Mouse (Mus musculus) mature B cell (primary cell): Measurements from ENCODE around the gene Htr7.

Experiments used
- in situ Hi-C: fragments of 300-500 bp; cut with MboI; formaldehyde crosslinking; loops from 2 replicates; pipeline ENCODE4 v1.14.3; 2019

The Htr7 gene

DNA sequence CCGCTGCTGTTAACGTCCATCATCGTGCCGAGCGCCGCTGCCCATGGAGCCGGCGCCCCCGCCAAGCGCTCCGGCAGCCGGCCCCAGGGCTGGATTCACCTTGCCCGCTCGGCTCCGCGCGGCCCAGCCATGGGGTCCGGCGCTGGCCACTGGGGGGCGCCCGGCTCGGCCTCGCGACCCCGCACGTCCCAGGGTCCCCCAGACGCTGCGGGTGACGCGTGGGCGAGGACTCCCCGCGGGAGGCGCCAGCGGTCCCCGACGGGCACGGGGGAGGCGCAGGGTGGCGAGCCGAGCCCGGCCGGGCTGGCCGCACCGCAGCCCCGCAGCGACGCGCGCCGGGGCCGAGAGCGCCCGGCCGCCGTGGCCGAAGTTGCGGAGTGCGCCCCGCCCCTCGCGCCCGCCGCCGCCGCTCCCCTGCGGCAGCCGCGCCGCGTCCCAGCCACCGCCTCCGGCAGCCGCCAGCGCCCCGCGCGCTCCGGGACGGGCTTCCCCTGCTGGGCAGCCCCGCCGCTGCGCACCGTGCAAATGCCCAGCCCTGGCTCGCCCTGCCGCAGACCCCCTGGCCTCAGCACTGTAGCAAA, at the start of gene Htr7:
TSS of gene Htr7 (minus strand) at position 277 of the 581 bp plus-strand sequence.
- in situ Hi-C loops = no loop called here

DNA sequence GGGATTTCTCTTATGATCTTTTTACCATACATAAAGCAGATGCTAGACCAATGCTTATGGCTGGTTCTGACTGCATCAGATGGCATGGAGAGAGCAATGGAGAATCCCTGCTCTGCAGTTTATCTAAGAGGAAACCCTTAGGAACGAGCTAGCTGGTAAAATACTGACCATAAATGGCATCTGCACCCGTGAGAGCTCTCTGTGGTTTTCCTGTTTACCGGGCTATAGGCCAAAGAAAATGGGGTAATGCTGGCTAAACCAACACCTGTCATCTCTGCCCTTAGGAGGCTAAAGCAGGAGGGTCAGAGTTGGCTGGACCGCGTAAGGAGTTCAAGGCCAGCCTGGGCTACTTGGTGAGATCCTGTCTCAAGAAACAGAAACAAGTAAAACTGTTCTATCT, 46.6 kb upstream of the Htr7 start:
- in situ Hi-C loops = no loop called here

DNA sequence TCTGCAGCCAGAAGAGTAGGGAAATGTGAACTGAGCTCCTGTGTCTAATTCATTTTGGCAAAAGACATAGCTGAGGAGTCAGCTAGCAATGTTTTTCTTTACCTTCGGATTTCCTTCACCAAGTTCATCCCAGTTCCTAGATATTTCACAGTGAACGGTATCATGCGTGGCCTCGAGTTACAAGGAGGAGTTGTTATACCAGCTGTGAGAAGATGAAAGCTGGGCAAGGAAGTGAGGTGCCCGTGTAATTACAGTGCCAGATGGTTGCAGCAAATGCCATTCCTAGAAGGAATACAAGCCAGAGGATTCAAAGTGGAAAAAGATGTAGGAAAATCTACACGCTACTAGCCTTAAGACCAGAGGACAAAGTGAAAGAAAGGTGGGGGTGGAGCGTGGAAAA, 41.6 kb upstream of the Htr7 start:
- in situ Hi-C loops = no loop called here

DNA sequence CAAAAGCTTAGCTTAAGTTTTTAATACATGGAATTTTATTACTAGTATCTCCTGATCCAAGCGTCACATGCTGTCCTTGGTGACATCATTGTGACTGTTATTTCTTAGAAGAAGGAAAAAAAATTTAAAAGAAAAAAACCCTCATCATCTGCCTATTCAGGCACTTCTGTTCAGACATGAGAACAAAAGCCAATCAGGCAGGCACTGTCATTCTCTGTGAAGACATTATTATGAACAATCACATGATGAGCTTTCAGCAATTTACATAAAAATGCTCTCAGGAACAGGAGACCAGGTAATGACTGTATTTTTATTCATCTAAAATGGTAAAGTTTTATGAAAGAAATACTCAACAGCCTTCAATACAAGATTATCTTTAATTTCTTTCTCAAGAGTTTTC, 41.0 kb upstream of the Htr7 start:
- in situ Hi-C loops = no loop called here

DNA sequence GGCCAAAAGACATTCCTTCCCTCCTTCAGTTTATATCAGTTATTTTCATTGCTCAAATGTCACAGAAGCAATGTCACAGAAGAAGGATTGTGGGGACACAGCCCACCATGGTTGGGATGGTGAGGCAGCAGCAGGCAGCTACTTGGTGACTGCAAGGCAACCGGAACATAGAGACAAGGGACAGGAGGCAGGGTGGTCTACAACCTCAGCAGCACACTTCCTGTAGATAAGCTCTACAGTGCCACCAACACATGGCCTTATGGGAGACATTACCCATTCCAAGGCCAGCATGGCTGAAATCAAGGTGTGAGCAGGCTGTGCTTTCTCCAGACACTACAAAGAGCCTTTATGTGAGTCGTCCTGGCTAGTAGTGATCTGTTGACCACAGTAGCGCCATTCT, 39.9 kb upstream of the Htr7 start:
- in situ Hi-C loops = no loop called here

DNA sequence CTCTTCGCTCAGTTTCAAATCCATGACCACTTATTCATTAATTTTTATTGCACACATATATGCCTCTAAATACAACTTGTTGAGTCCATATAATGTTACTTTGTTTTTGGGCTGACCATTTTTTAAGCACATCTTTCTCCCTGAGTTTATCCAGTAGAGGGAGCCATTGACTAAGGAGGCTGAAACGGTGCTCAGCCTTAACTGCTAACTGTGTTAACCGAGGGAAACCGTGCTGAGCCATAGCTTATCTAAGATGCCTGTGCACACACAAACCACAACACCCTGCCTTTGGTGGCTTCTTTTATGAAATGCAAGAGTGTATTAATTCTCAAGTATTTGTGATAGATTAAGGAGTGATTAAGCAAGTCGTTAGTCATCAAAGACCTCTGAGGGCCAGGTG, 33.5 kb upstream of the Htr7 start:
- in situ Hi-C loops = no loop called here

DNA sequence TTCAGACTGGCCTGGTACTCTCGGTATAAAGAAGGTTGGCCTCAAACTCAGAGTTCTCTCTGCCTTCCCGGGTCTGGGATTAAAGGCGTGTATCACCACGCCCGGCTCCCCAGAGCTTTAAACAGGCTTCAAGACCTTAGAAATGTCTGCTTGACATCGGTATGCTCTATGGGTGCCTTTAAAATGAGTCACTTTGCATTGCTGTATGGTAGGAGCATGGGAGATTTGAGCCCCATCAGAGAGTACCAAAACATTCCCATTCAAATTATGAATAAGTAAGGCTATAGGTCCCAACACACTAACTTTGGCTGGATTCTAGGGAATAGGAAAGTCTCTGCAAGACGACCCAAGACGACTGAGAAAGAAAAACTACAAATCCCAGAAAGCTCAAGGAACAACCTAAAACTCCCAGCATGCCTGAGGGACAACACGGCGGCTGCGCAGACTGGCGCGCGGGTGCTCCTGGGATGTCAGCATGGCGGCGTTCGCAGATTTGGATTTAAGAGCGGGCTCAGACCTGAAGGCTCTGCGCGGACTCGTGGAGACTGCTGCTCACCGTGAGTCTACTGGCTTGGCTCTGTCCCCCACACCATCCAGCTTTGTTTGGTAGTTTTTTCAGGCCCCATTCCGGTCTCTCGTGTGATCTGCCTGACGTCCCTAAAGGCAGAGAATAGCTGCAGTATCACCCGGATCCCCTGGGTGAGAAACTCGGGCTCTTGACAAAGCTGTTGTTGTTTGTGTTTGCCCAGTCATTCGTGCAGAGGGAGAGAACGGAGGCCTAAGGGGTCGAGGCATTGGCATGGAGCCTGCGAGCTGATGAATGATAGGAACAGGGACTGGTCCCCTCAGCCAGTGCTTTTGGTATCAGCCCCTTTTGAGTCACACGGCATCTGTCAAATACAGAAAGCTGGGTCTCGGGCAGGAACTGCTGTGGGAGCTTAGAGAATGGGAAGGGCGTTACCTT, 26.2 kb upstream of the Htr7 start, which contains the start of gene Rpp30:
TSS of gene Rpp30 (plus strand) at position 455 of the 964 bp plus-strand sequence.
- in situ Hi-C loops = no loop called here

DNA sequence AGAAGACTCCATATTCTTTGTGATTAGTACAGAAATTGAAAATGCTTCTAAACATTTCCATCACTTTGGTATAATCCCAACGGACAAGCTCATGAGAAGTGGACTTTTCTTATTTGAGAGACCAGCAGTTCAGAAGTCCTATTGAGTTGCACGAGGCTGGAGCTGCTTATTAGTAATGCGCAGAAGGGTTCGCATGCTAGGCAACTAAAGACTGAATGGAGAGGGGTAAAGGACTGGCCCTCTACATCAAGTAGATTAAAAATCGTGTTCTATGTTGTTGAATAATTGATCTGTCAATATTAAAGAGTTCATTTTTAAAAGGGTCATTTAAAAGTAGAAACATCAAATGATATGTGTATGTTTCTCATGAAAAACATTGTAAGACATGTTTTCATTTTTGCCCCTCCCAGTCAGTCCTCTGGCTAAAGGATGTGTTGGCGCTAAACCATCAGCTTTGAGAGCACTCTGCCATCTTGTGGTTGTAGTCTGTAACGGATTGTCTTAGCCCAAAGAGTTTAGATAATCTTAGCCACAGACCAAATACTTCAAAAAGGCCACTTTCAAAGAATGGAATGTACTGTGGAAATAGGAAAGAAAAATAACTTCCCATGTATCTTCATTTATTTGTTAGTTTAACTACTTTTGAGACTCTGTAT, 25.4 kb upstream of the Htr7 start:
- in situ Hi-C loops = no loop called here

DNA sequence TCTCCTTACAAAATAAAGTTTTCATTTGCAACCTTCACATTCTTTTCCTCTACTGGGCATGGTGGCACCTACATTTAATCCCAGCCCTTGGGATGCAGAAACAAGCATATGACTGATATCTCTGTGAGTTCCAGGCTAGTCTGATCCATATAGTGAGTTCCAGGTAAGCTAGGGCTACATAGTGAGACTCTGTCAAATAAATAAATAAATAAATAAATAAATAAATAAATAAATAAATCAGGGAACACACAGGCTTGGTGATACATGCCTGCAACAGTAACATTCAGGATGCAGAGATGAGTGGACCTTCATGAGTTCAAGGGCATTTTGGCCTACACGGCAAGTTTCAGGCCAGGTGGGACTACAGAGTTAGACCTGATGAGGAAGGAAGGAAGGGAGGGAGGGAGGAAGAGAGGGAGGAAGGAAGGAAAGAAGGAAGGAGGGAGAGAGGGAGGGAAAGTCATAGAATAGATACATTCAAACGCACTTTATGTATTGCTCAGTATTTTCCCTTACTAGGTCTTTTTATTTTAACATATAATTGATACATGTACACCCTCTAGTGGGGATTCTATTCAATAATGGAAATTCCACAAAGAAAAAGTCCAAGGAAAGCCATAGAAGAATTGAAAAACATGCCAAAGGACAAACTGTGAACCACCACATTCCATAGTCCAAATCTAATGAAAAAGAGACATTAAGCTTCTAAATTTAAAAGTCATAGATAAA, 5.7 kb upstream of the Htr7 start:
- in situ Hi-C loops = no loop called here

DNA sequence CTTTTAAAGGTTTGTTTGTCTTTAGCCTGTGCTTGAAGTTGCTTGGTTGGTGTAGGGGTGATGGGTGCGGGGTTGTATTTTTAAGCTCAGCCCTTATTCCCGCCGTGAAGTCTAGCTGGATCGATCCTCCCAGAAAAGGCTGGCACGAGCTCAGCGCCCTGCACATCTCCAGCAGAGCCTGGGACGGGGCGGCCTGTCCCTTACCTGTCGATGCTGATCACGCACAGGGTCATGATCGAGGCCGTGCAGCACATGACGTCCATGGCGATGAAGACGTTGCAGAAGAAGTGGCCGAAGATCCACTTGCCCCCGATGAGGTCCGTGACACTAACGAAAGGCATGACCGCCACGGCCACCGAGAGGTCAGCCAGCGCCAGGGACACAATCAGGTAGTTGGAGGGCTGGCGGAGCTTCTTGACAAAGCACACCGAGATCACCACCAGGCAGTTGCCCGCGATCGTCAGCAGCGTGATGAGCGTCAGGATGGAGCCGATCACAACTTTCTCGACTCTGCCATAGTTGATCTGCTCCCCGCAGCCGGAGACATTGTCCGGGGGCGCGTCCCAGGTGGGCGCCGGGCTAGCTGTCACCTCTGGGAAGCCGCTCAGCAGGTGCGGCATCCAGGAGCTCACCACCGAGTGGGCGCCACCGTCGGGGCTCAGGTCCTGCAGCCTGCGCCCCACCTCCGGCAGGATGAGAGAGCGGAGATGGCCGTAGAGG, 645 bp downstream of the Htr7 start:
- in situ Hi-C loops = no loop called here

DNA sequence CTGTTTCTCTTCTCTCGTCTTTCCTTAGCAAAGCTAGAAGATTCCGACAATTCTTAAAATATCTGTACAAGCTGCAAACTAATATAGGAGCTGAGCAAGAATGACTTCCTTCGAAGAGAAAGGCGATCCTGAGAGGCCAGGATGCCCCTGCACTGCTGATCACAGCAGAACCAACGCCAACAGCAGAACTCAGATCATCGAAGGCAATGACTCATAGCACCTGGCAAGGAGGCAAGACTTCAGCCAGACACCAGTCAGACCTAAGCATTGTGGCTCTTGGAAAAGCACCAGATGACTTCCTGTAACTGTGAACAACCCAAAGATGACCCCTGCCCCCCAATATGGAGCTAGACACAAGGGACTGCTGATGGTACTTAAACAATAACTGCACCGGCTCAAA, 11.3 kb downstream of the Htr7 start:
- in situ Hi-C loops = no loop called here

DNA sequence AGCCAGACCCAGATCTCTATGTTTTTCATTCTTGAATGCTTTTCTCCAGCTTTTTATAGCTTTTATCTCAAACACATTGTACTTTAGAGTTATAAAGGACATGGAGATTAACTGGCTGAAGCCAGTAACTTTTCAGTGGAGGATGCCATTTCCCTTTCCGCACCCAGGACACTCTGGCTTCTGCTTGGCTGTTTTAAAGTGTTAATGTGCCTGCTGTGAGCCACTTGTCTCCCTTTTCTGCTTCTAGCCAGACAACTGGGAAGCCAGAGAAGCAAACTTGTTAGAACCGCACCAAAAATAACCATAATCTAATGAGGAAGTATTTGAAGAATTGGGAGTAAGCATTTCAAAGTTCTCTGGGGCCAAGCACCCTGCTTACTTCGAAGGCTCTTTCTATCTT, 42.5 kb downstream of the Htr7 start:
- in situ Hi-C loops = no loop called here

DNA sequence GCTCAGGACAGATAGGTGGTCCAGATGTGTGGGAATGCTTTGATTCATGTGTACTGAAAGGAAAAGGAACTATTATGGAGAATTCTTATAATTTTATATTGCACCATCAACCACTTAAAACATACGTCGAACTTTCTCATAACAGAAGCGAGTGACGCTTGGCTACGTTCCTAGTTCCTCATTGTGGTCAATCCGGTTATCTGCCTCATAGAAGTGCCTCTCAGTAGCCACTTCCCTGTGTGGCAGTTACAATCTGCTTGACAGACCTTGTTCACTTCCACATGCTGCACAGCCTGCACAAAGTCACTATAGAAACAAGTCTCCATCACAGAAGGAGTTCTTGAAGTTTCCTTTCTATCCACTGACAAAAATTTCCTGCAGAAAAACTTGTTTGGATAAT, 51.0 kb downstream of the Htr7 start:
- in situ Hi-C loops = no loop called here

DNA sequence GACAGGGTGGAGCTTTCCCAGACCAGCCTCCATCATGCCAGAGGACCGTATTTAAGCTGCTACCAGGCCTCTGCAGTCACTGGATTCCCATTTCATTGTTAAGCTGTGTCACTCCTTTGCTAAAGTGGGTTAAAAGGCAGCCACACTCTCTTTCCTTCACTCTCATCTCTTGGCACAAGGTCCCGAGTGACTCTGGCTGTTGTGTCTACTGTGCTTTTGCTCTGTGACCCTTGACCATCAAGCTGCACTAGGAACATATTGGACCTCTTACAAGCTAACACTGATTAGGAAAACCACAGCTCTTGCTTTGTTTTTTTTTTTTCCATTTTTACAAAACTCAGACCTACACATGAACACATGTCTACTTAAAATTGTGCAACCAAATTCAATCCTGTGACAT, 52.3 kb downstream of the Htr7 start:
- in situ Hi-C loops = no loop called here

DNA sequence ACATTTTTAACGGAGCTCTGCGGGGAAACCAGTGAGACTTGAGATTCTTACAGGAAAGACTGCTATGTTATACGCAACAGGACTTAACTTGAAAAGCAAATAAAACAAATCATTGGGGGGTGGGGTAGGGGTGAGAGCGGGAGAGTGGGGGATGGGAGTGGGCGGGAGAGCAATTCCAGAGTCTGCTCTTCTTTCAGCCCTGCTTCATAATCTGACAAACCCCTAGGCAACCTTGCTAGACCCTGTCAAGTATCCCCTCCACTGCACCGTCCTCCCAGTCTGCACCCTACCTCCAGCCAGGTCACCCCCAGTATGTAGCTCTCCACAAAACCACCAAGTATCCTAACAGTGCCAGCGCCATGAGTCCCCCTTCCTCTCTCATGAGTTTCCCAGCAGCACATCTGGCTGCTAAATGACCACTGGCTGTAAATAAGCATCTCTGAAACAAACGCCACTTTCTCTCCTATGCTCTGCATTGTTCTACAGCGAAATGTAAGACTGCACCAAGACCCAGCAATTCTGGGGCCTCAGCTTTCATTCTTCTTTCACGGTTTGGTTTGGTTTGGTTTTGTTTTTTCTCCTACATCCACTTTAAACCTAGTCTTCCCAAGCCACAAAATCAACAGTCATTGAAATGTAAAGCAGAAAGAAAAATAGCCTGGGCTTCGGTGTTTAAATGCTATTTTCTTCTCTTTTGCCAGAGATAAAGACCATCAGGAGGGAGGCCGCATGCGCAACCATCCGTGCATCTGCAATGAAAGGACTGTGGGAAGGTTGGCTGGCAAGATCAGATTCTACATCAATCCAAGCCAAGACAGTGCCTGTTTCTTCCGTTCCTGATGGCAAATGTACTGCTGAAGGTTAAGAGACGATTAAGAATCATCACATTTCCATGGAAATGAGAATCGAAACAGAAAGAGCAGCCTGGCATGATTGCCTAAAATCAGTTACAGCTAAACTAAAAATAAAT, 54.5 kb downstream of the Htr7 start:
- in situ Hi-C loops = no loop called here

DNA sequence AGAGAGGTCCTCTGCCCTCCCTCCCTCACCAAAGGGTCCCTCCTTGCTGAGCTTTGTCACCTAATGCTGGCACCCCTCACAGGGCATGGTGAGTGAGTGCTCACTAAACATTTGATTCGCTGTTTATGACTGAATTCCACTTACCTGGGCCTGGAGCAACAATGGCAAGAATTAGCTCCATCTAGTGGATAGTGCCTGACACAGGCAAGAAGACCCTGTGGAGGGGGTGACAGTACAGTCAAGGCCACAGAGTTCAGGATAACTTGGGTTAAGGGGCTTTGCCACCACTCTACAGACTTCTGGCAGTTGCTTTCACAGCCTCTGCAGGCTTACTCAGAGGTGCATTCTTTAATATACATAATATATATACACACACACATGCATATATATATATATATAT, 55.8 kb downstream of the Htr7 start:
- in situ Hi-C loops = no loop called here

DNA sequence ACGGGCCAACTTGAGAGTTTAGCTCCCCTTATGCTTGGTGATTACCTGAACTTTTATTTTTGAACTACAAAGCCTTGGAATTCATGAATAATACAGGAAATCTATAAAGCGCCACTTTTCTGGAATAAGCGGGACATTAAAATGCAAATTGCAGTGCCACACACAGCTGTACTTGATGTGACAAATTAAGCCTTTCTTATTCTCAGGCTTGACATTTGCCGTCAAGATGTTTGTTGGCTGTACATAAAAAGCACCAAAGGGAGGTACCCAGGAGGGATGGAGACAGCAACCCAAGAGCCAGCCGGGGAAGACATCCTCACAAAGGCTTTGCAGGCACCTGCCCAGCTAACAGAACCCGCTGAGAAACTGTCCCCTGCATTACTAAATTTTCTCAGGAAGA, 56.4 kb downstream of the Htr7 start:
- in situ Hi-C loops = no loop called here

DNA sequence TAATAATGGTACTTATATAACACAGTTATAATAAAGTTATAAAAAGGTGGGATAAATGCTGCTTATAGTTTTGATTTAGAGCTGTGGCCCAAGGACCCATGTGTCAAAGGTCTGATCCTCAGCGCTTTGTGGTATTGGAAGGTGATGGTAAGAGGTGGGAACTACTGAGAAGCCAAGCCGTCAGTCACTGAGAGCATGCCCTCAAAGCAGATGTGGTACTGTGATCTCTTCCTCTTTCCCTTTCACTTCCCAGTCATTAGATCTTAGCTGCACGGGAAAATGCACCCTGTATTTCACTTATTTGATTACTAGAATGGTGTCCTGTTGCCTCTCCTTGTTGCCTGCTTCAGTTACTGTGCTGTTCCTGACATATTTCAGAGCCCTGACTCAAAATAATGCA, 59.9 kb downstream of the Htr7 start:
- in situ Hi-C loops = no loop called here

DNA sequence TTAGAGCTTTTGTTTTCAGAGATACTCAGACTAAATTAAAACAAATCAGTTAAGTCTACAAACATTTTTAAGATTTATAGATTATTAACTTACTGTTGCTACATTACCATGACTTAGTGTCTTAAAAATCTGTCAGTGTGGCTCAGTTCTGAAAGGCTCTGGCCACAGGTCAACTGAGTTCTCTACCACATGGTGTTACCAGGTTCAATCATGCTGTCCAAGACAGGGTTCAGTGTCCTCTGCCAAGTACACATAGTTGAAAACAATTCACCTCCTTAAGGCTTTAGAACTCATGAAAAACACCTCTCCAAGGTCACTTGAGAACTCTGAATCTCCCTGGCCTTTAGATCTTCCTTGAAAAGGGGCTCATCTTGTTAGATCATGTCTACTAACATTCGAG, 69.8 kb downstream of the Htr7 start:
- in situ Hi-C loops = no loop called here

DNA sequence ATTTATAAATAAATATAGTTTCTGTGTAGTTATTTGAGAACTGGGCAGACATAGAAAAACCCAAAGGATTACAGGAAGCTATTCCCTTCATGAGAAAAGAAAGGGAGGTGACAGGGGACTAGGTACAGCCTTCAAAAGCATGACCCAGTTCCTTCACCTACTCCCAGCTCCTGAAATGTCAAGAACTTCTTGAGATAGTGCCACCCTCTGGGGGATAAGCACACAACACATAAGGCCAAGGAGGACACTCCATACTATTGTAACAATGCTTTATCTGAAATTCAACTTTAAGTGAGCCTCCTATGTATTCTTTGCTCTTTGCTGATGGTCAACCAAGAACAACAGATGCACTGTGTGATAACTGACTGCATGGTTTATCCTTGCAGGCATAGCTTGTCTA, 82.6 kb downstream of the Htr7 start:
- in situ Hi-C loops = no loop called here
